Mouse (Mus musculus): ENCODE data around the gene Fgfr2. TPM values are rescaled to one million over a fixed set of nuclear protein-coding genes. Genes with fewer than 3 reads are reported as not detected.

Gene Fgfr2
- polyA plus RNA-seq, 1 experiment from 2014 or later: 47.9 TPM

GRCm38 (mm10) chr7:132754389-132754750, 368.8 kb downstream of the Fgfr2 start:
- no peaks in the 10 kb centered on the region for H3K27me3 ChIP-seq
- H3K36me3 ChIP-seq (ENCODE audit: poor library complexity, severe bottlenecking): peaks cover 47% of the 10 kb centered on the region
- H3K27ac ChIP-seq: peak overlapping the region; percentile 65
- no peak overlapping the region for H3K4me2 ChIP-seq
- peak; percentile 22; the same call in 1 of the 2 replicates for ATAC-seq
- no peak overlapping the region for H3K4me3 ChIP-seq
- no peaks in the 10 kb centered on the region for H3K9me3 ChIP-seq (replicated peaks)
- H3K9ac ChIP-seq: no peak overlapping the region
- H3K4me1 ChIP-seq: peaks cover 32% of the 10 kb centered on the region
- WGBS: 69% methylated on average over 3 of the region's 3 CpGs

- 68% methylated on average over 4 of the region's 4 CpGs for WGBS
- H3K27ac ChIP-seq: peak overlapping the region; percentile 65
- peaks cover 45% of the 10 kb centered on the region for H3K36me3 ChIP-seq (ENCODE audit: poor library complexity, severe bottlenecking)
- peak; percentile 68 for ATAC-seq
- no peak overlapping the region for H3K4me2 ChIP-seq
- H3K4me1 ChIP-seq: peaks cover 30% of the 10 kb centered on the region
- no peaks in the 10 kb centered on the region for H3K9me3 ChIP-seq (replicated peaks)
- no peaks in the 10 kb centered on the region for H3K27me3 ChIP-seq
- H3K9ac ChIP-seq: no peak overlapping the region
- no peak overlapping the region for H3K4me3 ChIP-seq
Measured at GRCm38 (mm10) chr7:132753518-132754388, 369.4 kb downstream of the Fgfr2 start.

- Histone ChIP-seq H3K4me3 (no peak overlapping the region), H3K9ac (no peak overlapping the region), H3K4me1 (peaks cover 30% of the 10 kb centered on the region), H3K4me2 (no peak overlapping the region), H3K9me3 (replicated peaks) (no peaks in the 10 kb centered on the region), H3K36me3 (ENCODE audit: poor library complexity, severe bottlenecking) (peaks cover 42% of the 10 kb centered on the region), H3K27me3 (no peaks in the 10 kb centered on the region), H3K27ac (no peak overlapping the region)
- WGBS: 72% methylated on average over 2 of the region's 2 CpGs
- ATAC-seq: no peak
Measured at GRCm38 (mm10) chr7:132751716-132752115, 371.4 kb downstream of the Fgfr2 start.

GRCm38 (mm10) chr7:132749504-132749903, 373.6 kb downstream of the Fgfr2 start:
- ATAC-seq: no peak
- H3K27ac ChIP-seq: no peak overlapping the region
- H3K9ac ChIP-seq: no peak overlapping the region
- H3K27me3 ChIP-seq: no peaks in the 10 kb centered on the region
- WGBS: 93% methylated on average over 11 of the region's 11 CpGs
- no peaks in the 10 kb centered on the region for H3K9me3 ChIP-seq (replicated peaks)
- H3K4me1 ChIP-seq: peaks cover 17% of the 10 kb centered on the region
- H3K36me3 ChIP-seq (ENCODE audit: poor library complexity, severe bottlenecking): peaks cover 35% of the 10 kb centered on the region
- H3K4me2 ChIP-seq: no peak overlapping the region
- H3K4me3 ChIP-seq: no peak overlapping the region

GRCm38 (mm10) chr7:132748076-132748769, 374.9 kb downstream of the Fgfr2 start:
- Histone ChIP-seq H3K4me1 (peaks cover 5% of the 10 kb centered on the region), H3K4me3 (no peak overlapping the region), H3K36me3 (ENCODE audit: poor library complexity, severe bottlenecking) (peaks cover 35% of the 10 kb centered on the region), H3K9me3 (replicated peaks) (no peaks in the 10 kb centered on the region), H3K27me3 (no peaks in the 10 kb centered on the region), H3K27ac (no peak overlapping the region), H3K9ac (no peak overlapping the region), H3K4me2 (no peak overlapping the region)
- 91% methylated on average over 3 of the region's 3 CpGs for WGBS
- ATAC-seq: no peak

GRCm38 (mm10) chr7:132747096-132747495, 376.1 kb downstream of the Fgfr2 start:
- peaks cover 3% of the 10 kb centered on the region; the same call in 1 of the 2 replicates for H3K4me1 ChIP-seq
- 84% methylated on average over 6 of the region's 6 CpGs for whole genome bisulfite sequencing
- H3K4me3 ChIP-seq: no peak overlapping the region
- no peak overlapping the region for H3K4me2 ChIP-seq
- no peak overlapping the region for H3K27ac ChIP-seq
- no peak for ATAC-seq
- H3K9ac ChIP-seq: no peak overlapping the region
- peaks cover 34% of the 10 kb centered on the region for H3K36me3 ChIP-seq (ENCODE audit: poor library complexity, severe bottlenecking)
- H3K27me3 ChIP-seq: no peaks in the 10 kb centered on the region
- H3K9me3 ChIP-seq (replicated peaks): no peaks in the 10 kb centered on the region

- H3K27ac ChIP-seq: no peak overlapping the region
- no peak overlapping the region for H3K4me3 ChIP-seq
- WGBS: 87% methylated on average over 5 of the region's 5 CpGs
- no peak overlapping the region for H3K4me2 ChIP-seq
- no peaks in the 10 kb centered on the region for H3K27me3 ChIP-seq
- peaks cover 34% of the 10 kb centered on the region for H3K36me3 ChIP-seq (ENCODE audit: poor library complexity, severe bottlenecking)
- H3K9ac ChIP-seq: no peak overlapping the region
- no peak for ATAC-seq
- no peaks in the 10 kb centered on the region for H3K9me3 ChIP-seq (replicated peaks)
- no peaks in the 10 kb centered on the region for H3K4me1 ChIP-seq
Measured at GRCm38 (mm10) chr7:132742912-132743311, 380.2 kb downstream of the Fgfr2 start.

- Histone ChIP-seq H3K4me2 (no peak overlapping the region), H3K36me3 (ENCODE audit: poor library complexity, severe bottlenecking) (peaks cover 33% of the 10 kb centered on the region), H3K27me3 (no peaks in the 10 kb centered on the region), H3K27ac (no peak overlapping the region), H3K9ac (no peak overlapping the region), H3K4me3 (no peak overlapping the region), H3K9me3 (replicated peaks) (no peaks in the 10 kb centered on the region), H3K4me1 (peaks cover 15% of the 10 kb centered on the region)
- WGBS: 88% methylated on average over 6 of the region's 6 CpGs
- ATAC-seq: no peak
Measured at GRCm38 (mm10) chr7:132739829-132740228, 383.3 kb downstream of the Fgfr2 start.

GRCm38 (mm10) chr7:132738844-132739243, 384.3 kb downstream of the Fgfr2 start:
- H3K4me2 ChIP-seq: no peak overlapping the region
- no peak overlapping the region for H3K27ac ChIP-seq
- no peak overlapping the region for H3K4me3 ChIP-seq
- no peaks in the 10 kb centered on the region for H3K9me3 ChIP-seq (replicated peaks)
- peaks cover 35% of the 10 kb centered on the region for H3K36me3 ChIP-seq (ENCODE audit: poor library complexity, severe bottlenecking)
- peaks cover 25% of the 10 kb centered on the region for H3K4me1 ChIP-seq
- no peaks in the 10 kb centered on the region for H3K27me3 ChIP-seq
- WGBS: 95% methylated on average over 6 of the region's 6 CpGs
- no peak overlapping the region for H3K9ac ChIP-seq
- ATAC-seq: no peak

GRCm38 (mm10) chr7:132736099-132736862, 386.9 kb downstream of the Fgfr2 start:
- no peaks in the 10 kb centered on the region for H3K27me3 ChIP-seq
- H3K9ac ChIP-seq: no peak overlapping the region
- H3K4me1 ChIP-seq: peaks cover 51% of the 10 kb centered on the region
- no peak overlapping the region for H3K4me3 ChIP-seq
- WGBS: 52% methylated on average over 17 of the region's 17 CpGs
- H3K27ac ChIP-seq: peak overlapping the region; percentile 58
- no peaks in the 10 kb centered on the region for H3K9me3 ChIP-seq (replicated peaks)
- H3K4me2 ChIP-seq: no peak overlapping the region
- ATAC-seq: no peak
- peaks cover 28% of the 10 kb centered on the region for H3K36me3 ChIP-seq (ENCODE audit: poor library complexity, severe bottlenecking)

GRCm38 (mm10) chr7:132735145-132735544, 388.0 kb downstream of the Fgfr2 start:
- H3K4me3 ChIP-seq: no peak overlapping the region
- H3K4me1 ChIP-seq: peaks cover 62% of the 10 kb centered on the region
- no peak overlapping the region for H3K9ac ChIP-seq
- no peak overlapping the region for H3K4me2 ChIP-seq
- no peaks in the 10 kb centered on the region for H3K27me3 ChIP-seq
- WGBS: 59% methylated on average over 5 of the region's 5 CpGs
- ATAC-seq: no peak
- H3K27ac ChIP-seq: no peak overlapping the region; the same call in 1 of the 2 replicates
- H3K36me3 ChIP-seq (ENCODE audit: poor library complexity, severe bottlenecking): peaks cover 18% of the 10 kb centered on the region
- no peaks in the 10 kb centered on the region for H3K9me3 ChIP-seq (replicated peaks)

- Histone ChIP-seq H3K4me2 (no peak overlapping the region), H3K9ac (peak overlapping the region; percentile 37; the same call in 1 of the 2 replicates), H3K27me3 (no peaks in the 10 kb centered on the region), H3K4me1 (peaks cover 71% of the 10 kb centered on the region), H3K4me3 (no peak overlapping the region), H3K9me3 (replicated peaks) (no peaks in the 10 kb centered on the region), H3K27ac (peak overlapping the region; percentile 88), H3K36me3 (ENCODE audit: poor library complexity, severe bottlenecking) (peaks cover 12% of the 10 kb centered on the region; the same call in 1 of the 2 replicates)
- no peak for ATAC-seq
- WGBS: 81% methylated on average over 9 of the region's 9 CpGs
Measured at GRCm38 (mm10) chr7:132734222-132734621, 388.9 kb downstream of the Fgfr2 start.

All from forebrain, embryonic 13.5 days (tissue).